Mouse (Mus musculus): Measurements from ENCODE around the gene Mettl22.

- TF ChIP-seq CTCF (conservative IDR thresholded peaks at IDR 0.05; ENCODE audit: insufficient read depth, insufficient read length, low read depth, low read length) (no peak), POLR2A (IDR thresholded peaks at IDR 0.05; ENCODE audit: low read depth, low read length) (no peak)
These were observed 17.3 kb upstream of the Mettl22 start for GRCm38 (mm10) chr16:8453301-8453700.

Measured in kidney, adult 2 months (tissue).